Mouse (Mus musculus): ENCODE measurements around the gene Hsh2d.
A peak's percentile ranks its signal among the peaks of the same experiment; 100 is the strongest.

Gene Hsh2d

GRCm38 (mm10) chr8:72187793-72188331 lies 1.6 kb upstream of the Hsh2d start:
- DNase-seq (ENCODE audit: low spot score) = no peak

GRCm38 (mm10) chr8:72190215-72190539 lies 739 bp downstream of the Hsh2d start:
- no peak for DNase-seq (ENCODE audit: low spot score)

- no peak for DNase-seq (ENCODE audit: low spot score)
These were observed 2.6 kb downstream of the Hsh2d start for GRCm38 (mm10) chr8:72192065-72192464.

- DNase-seq (ENCODE audit: low spot score) = no peak
These were observed 8.6 kb downstream of the Hsh2d start for GRCm38 (mm10) chr8:72197997-72198396.

- no peak for DNase-seq (ENCODE audit: low spot score)
These were observed 19.1 kb downstream of the Hsh2d start for GRCm38 (mm10) chr8:72208582-72208981.

GRCm38 (mm10) chr8:72210222-72210621 lies 20.8 kb downstream of the Hsh2d start:
- DNase-seq (ENCODE audit: low spot score) = no peak

GRCm38 (mm10) chr8:72210710-72211109 lies 21.3 kb downstream of the Hsh2d start:
- no peak for DNase-seq (ENCODE audit: low spot score)

GRCm38 (mm10) chr8:72211846-72212245 lies 22.4 kb downstream of the Hsh2d start:
- DNase-seq (ENCODE audit: low spot score) = no peak

- DNase-seq (ENCODE audit: low spot score) = no peak
These were observed 23.3 kb downstream of the Hsh2d start, which contains the start of gene Cib3 for GRCm38 (mm10) chr8:72212751-72213150. TSS of gene Cib3 (minus strand) at chr8:72212837.

- no peak for DNase-seq (ENCODE audit: low spot score)
These were observed 24.1 kb downstream of the Hsh2d start, which contains the start of gene Gm11034 for GRCm38 (mm10) chr8:72213536-72213935. TSS of gene Gm11034 (minus strand) at chr8:72213636.

GRCm38 (mm10) chr8:72215060-72215459 lies 25.6 kb downstream of the Hsh2d start:
- no peak for DNase-seq (ENCODE audit: low spot score)

- no peak for DNase-seq (ENCODE audit: low spot score)
These were observed 26.4 kb downstream of the Hsh2d start for GRCm38 (mm10) chr8:72215871-72216270.

- no peak for DNase-seq (ENCODE audit: low spot score)
These were observed 29.5 kb downstream of the Hsh2d start for GRCm38 (mm10) chr8:72218781-72219540.

- peak; percentile 85 for DNase-seq (ENCODE audit: low spot score)
These were observed 30.3 kb downstream of the Hsh2d start, which contains the start of gene Fam32a for GRCm38 (mm10) chr8:72219541-72220363. TSS of gene Fam32a (plus strand) at chr8:72219730.

- DNase-seq (ENCODE audit: low spot score) = no peak
These were observed 31.3 kb downstream of the Hsh2d start for GRCm38 (mm10) chr8:72220758-72221157.

GRCm38 (mm10) chr8:72222656-72223055 lies 33.2 kb downstream of the Hsh2d start:
- DNase-seq (ENCODE audit: low spot score) = peak; percentile 53

- peak; percentile 98 for DNase-seq (ENCODE audit: low spot score)
These were observed 50.3 kb downstream of the Hsh2d start, which contains the start of gene Ap1m1 for GRCm38 (mm10) chr8:72239499-72240402. TSS of gene Ap1m1 (plus strand) at chr8:72240018.

- DNase-seq (ENCODE audit: low spot score) = no peak
These were observed 50.9 kb downstream of the Hsh2d start for GRCm38 (mm10) chr8:72240403-72240763.

GRCm38 (mm10) chr8:72240951-72241350 lies 51.5 kb downstream of the Hsh2d start:
- peak; percentile 68 for DNase-seq (ENCODE audit: low spot score)

GRCm38 (mm10) chr8:72242226-72242625 lies 52.8 kb downstream of the Hsh2d start:
- DNase-seq (ENCODE audit: low spot score) = no peak

- no peak for DNase-seq (ENCODE audit: low spot score)
These were observed 55.2 kb downstream of the Hsh2d start for GRCm38 (mm10) chr8:72244610-72245009.

Measured in testis, postnatal 10 days (tissue).